Mouse (Mus musculus) hindbrain, embryonic 14.5 days (tissue): ENCODE results near the gene Tldc1. TPM values are rescaled to one million over a fixed set of nuclear protein-coding genes. Genes with fewer than 3 reads are reported as not detected.

Source experiments
- ATAC-seq: fragments of 200-750 bp; cut with Nextera tagmentation; 2 replicates; pipeline ENCODE4 v1.8.0; 2017; ENCODE audit warnings: moderate number of reproducible peaks, mild to moderate bottlenecking, moderate TSS enrichment, moderate library complexity; ENCODE audit not compliant: low FRiP score
- DNase-seq: peaks from one replicate; pipeline ENCODE4 v3.0.0-alpha.2; 2015; ENCODE audit warnings: low spot score
- H3K27ac ChIP-seq: fragments of 300-500 bp; sonication (generic); 2 replicates; pipeline ENCODE4 v1.5.1; 2014; ENCODE audit warnings: mild to moderate bottlenecking, moderate library complexity
- H3K27me3 ChIP-seq: fragments of 300-500 bp; sonication (generic); 2 replicates; pipeline ENCODE4 v1.6.1; 2014; ENCODE audit warnings: mild to moderate bottlenecking, low read length, mixed read lengths; ENCODE audit not compliant: control insufficient read depth, insufficient read depth
- H3K36me3 ChIP-seq: fragments of 300-500 bp; sonication (generic); replicated peaks from 2 replicates; pipeline ENCODE4 v1.6.1; 2014; ENCODE audit not compliant: control insufficient read depth, insufficient read depth
- H3K4me1 ChIP-seq: fragments of 300-500 bp; sonication (generic); replicated peaks from 2 replicates; pipeline ENCODE4 v1.6.1; 2014; ENCODE audit warnings: antibody characterized with exemption, low read length, mixed read lengths; ENCODE audit not compliant: control insufficient read depth, insufficient read depth
- H3K4me2 ChIP-seq: fragments of 300-500 bp; sonication (generic); replicated peaks from 2 replicates; pipeline ENCODE4 v1.6.1; 2014; ENCODE audit warnings: mild to moderate bottlenecking, moderate library complexity
- H3K4me3 ChIP-seq: fragments of 300-500 bp; sonication (generic); replicated peaks from 2 replicates; pipeline ENCODE4 v1.5.1; 2014; ENCODE audit warnings: mild to moderate bottlenecking, low read length
- H3K9ac ChIP-seq: fragments of 300-500 bp; sonication (generic); 2 replicates; pipeline ENCODE4 v1.6.1; 2014
- H3K9me3 ChIP-seq: fragments of 300-500 bp; sonication (generic); 2 replicates; pipeline ENCODE4 v1.6.1; 2016; ENCODE audit warnings: low read length; ENCODE audit not compliant: control insufficient read depth
- whole genome bisulfite sequencing: fragments of 180-500 bp; shearing (Covaris S2); extraction: QIAGEN DNeasy Blood & Tissue Kit; methylation state at CpG from one replicate; pipeline ENCODE4 v1.1.7; 2014; 5-methylcytosine and 5-hydroxymethylcytosine counted together
- polyA plus RNA-seq: library from polyadenylated mRNA; unstranded; fragments of >200 nt; fragmentation: Nextera tagmentation; extraction: Ambion mirVana; gene quantifications from 2 replicates; pipeline ENCODE4 v1.2.1, GENCODE M21; 2014

The Tldc1 gene
- polyA plus RNA-seq, 1 experiment from 2014 or later: 7.4 TPM

- ATAC-seq (no peak), DNase-seq (no peak)
- H3K9ac ChIP-seq: no peak overlapping the region
- no peaks in the 10 kb centered on the region for H3K9me3 ChIP-seq
- no peaks in the 10 kb centered on the region for H3K4me1 ChIP-seq
- H3K27me3 ChIP-seq: no peaks in the 10 kb centered on the region
- H3K36me3 ChIP-seq: no peaks in the 10 kb centered on the region
- H3K27ac ChIP-seq: no peak overlapping the region
- 56% methylated on average over 6 of the region's 6 CpGs for WGBS
- H3K4me3 ChIP-seq: no peak overlapping the region
- H3K4me2 ChIP-seq: no peak overlapping the region
Measured at GRCm38 (mm10) chr8:119722348-119722747, 55.9 kb downstream of the Tldc1 start.

GRCm38 (mm10) chr8:119719011-119719501, 59.2 kb downstream of the Tldc1 start:
- H3K9me3 ChIP-seq: no peaks in the 10 kb centered on the region
- no peaks in the 10 kb centered on the region for H3K27me3 ChIP-seq
- ATAC-seq (no peak), DNase-seq (no peak)
- no peak overlapping the region for H3K4me2 ChIP-seq
- no peaks in the 10 kb centered on the region for H3K4me1 ChIP-seq
- no peak overlapping the region for H3K4me3 ChIP-seq
- no peaks in the 10 kb centered on the region for H3K36me3 ChIP-seq
- 60% methylated on average over 12 of the region's 12 CpGs for WGBS
- H3K27ac ChIP-seq: no peak overlapping the region
- H3K9ac ChIP-seq: no peak overlapping the region

- WGBS: 67% methylated on average over 9 of the region's 9 CpGs
- Histone ChIP-seq H3K9me3 (no peaks in the 10 kb centered on the region), H3K9ac (no peak overlapping the region), H3K4me3 (no peak overlapping the region), H3K36me3 (no peaks in the 10 kb centered on the region), H3K4me2 (no peak overlapping the region), H3K27ac (no peak overlapping the region), H3K27me3 (no peaks in the 10 kb centered on the region), H3K4me1 (no peaks in the 10 kb centered on the region)
- no peak for ATAC-seq
- peak; percentile 42 for DNase-seq
Measured at GRCm38 (mm10) chr8:119717765-119718164, 60.5 kb downstream of the Tldc1 start.

GRCm38 (mm10) chr8:119716730-119717299, 61.4 kb downstream of the Tldc1 start:
- H3K4me3 ChIP-seq: no peak overlapping the region
- H3K9me3 ChIP-seq: no peaks in the 10 kb centered on the region
- no peaks in the 10 kb centered on the region for H3K27me3 ChIP-seq
- H3K9ac ChIP-seq: no peak overlapping the region
- no peak overlapping the region for H3K4me2 ChIP-seq
- no peaks in the 10 kb centered on the region for H3K4me1 ChIP-seq
- H3K27ac ChIP-seq: no peak overlapping the region
- ATAC-seq: no peak
- DNase-seq: no peak
- H3K36me3 ChIP-seq: no peaks in the 10 kb centered on the region

- H3K9me3 ChIP-seq: no peaks in the 10 kb centered on the region
- H3K9ac ChIP-seq: no peak overlapping the region
- 76% methylated on average over 12 of the region's 12 CpGs for WGBS
- H3K4me3 ChIP-seq: no peak overlapping the region
- ATAC-seq: no peak
- no peak overlapping the region for H3K27ac ChIP-seq
- H3K4me2 ChIP-seq: no peak overlapping the region
- DNase-seq: no peak
- H3K27me3 ChIP-seq: no peaks in the 10 kb centered on the region
- H3K36me3 ChIP-seq: no peaks in the 10 kb centered on the region
- no peaks in the 10 kb centered on the region for H3K4me1 ChIP-seq
Measured at GRCm38 (mm10) chr8:119715221-119715620, 63.0 kb downstream of the Tldc1 start.

- Histone ChIP-seq H3K27me3 (no peaks in the 10 kb centered on the region), H3K4me1 (0 out of 2 replicates have a peak, but pooled peaks cover 10% of the 10 kb centered on the region), H3K36me3 (no peaks in the 10 kb centered on the region), H3K4me2 (no peak overlapping the region), H3K4me3 (no peak overlapping the region), H3K27ac (no peak overlapping the region), H3K9ac (no peak overlapping the region), H3K9me3 (no peaks in the 10 kb centered on the region)
- DNase-seq (no peak), ATAC-seq (no peak)
- 78% methylated on average over 5 of the region's 5 CpGs for WGBS
Measured at GRCm38 (mm10) chr8:119713421-119713820, 64.8 kb downstream of the Tldc1 start.

GRCm38 (mm10) chr8:119712226-119712625, 66.0 kb downstream of the Tldc1 start:
- no peak overlapping the region for H3K27ac ChIP-seq
- H3K9me3 ChIP-seq: no peaks in the 10 kb centered on the region
- H3K4me2 ChIP-seq: no peak overlapping the region
- H3K9ac ChIP-seq: no peak overlapping the region
- H3K4me1 ChIP-seq: 0 out of 2 replicates have a peak, but pooled peaks cover 10% of the 10 kb centered on the region
- H3K36me3 ChIP-seq: no peaks in the 10 kb centered on the region
- 78% methylated on average over 6 of the region's 6 CpGs for WGBS
- ATAC-seq (no peak), DNase-seq (no peak)
- no peaks in the 10 kb centered on the region for H3K27me3 ChIP-seq
- H3K4me3 ChIP-seq: no peak overlapping the region

Other genes with a start within 250 kb of the Tldc1 start
- gene Mbtps1, start 219.7 kb downstream of the Tldc1 start, polyA plus RNA-seq: 50.9 and 51.1 TPM in 2 replicates
- gene Hsdl1, start 203.2 kb downstream of the Tldc1 start, polyA plus RNA-seq: 163 and 182 TPM in 2 replicates
- gene Dnaaf1, start 203.2 kb downstream of the Tldc1 start, polyA plus RNA-seq: 0.51 and 0.53 TPM in 2 replicates
- gene Taf1c, start 173.2 kb downstream of the Tldc1 start, polyA plus RNA-seq: 13.3 and 14.0 TPM in 2 replicates
- not detected in 2 replicates for gene Adad2, start 165.7 kb downstream of the Tldc1 start, polyA plus RNA-seq
- 0.09 and 0.16 TPM in 2 replicates for gene Kcng4, start 142.7 kb downstream of the Tldc1 start, polyA plus RNA-seq
- 5.5 and 6.1 TPM in 2 replicates for gene Wfdc1, start 112.1 kb downstream of the Tldc1 start, polyA plus RNA-seq
- gene Atp2c2, start 78.4 kb downstream of the Tldc1 start, polyA plus RNA-seq: 0.13 and 0.22 TPM in 2 replicates
- 238 and 309 TPM in 2 replicates for gene Cotl1, start 62.1 kb upstream of the Tldc1 start, polyA plus RNA-seq
- 15.1 and 19.1 TPM in 2 replicates for gene Klhl36, start 83.8 kb upstream of the Tldc1 start, polyA plus RNA-seq
- gene Usp10, start 131.9 kb upstream of the Tldc1 start, polyA plus RNA-seq: 103 and 117 TPM in 2 replicates
- gene Gm20388, start 132.4 kb upstream of the Tldc1 start, polyA plus RNA-seq: not detected in 2 replicates
- 1.4 and 2.0 TPM in 2 replicates for gene Crispld2, start 214.0 kb upstream of the Tldc1 start, polyA plus RNA-seq